In genomic region chr9:67008781-67009180, GRCm38 (mm10) we compare ENCODE assay signal across 16 mouse cellular contexts. TPM values are rescaled to one million over a fixed set of nuclear protein-coding genes. Genes with fewer than 3 reads are reported as not detected.
A peak's percentile ranks its signal among the peaks of the same experiment; 100 is the strongest.
DNase-seq lines count a peak whose midpoint lies in the region; ATAC-seq and TF ChIP-seq lines count a peak whose summit lies in the region.
"Had no signal": no experiment of that assay in that cellular context is flagged by ENCODE, and none has a peak within 500 bp of the region (broad histone marks: within the 10 kb centered on the region; RNA-seq: fewer than 3 reads in every experiment).

No protein-coding gene starts in this region.

- CTCF ChIA-PET in Patski (lab: Charles Lee) = interaction anchor here (0.9 to 1.9 kb wide), 2 partner anchors 10 to 18 kb away, joined by 3 to 4 read pairs; no protein-coding TSS in a partner anchor

- 9% methylated on average over 11 of the region's 11 CpGs for WGBS in embryonic facial prominence, embryonic 13.5 days
- WGBS in limb, embryonic 13.5 days = 6% methylated on average over 11 of the region's 11 CpGs

- peaks cover 0 to 24% of the 10 kb centered on the region in 2 experiments; a peak in 2 of 4 replicates for H3K36me3 ChIP-seq in MEL (ENCODE audit: control insufficient read depth in 1 of 2, insufficient read depth in 2 of 2, low read length in 2 of 2)
- H3K36me3 ChIP-seq in embryonic facial prominence, embryonic 13.5 days = no peaks in the 10 kb centered on the region
- no peaks in the 10 kb centered on the region for H3K36me3 ChIP-seq in limb, embryonic 13.5 days
- H3K36me3 ChIP-seq: forebrain, embryonic 12.5 days; hindbrain, embryonic 13.5 days; lung, embryonic 15.5 days had no signal

- POLR2A ChIA-PET in Patski (lab: Charles Lee) = interaction anchor here (1.0 to 3.0 kb wide), 4 partner anchors 15 to 34 kb away, joined by 3 to 9 read pairs (median 4); no protein-coding TSS in a partner anchor

- no peak for TF ChIP-seq POLR2A in MEL (IDR thresholded peaks at IDR 0.05; ENCODE audit: control insufficient read depth in 1 of 2, insufficient read depth in 1 of 2, low read depth in 1 of 2, low read length in 2 of 2, poor library complexity in 1 of 2)

- H3K4me1 ChIP-seq in MEL (ENCODE audit: control insufficient read depth in 1 of 2, insufficient read depth in 2 of 2, low read length in 2 of 2) = peaks cover 4 to 36% of the 10 kb centered on the region in 2 experiments
- H3K4me1 ChIP-seq in embryonic facial prominence, embryonic 13.5 days = peaks cover 58% of the 10 kb centered on the region
- H3K4me1 ChIP-seq in limb, embryonic 13.5 days = peaks cover 54% of the 10 kb centered on the region
- H3K4me1 ChIP-seq: forebrain, embryonic 12.5 days had no signal

- H3K4me3 ChIP-seq in MEL (ENCODE audit: control insufficient read depth in 1 of 2, insufficient read depth in 1 of 2, low read depth in 2 of 2, low read length in 2 of 2) = no peak overlapping the region
- H3K4me3 ChIP-seq in embryonic facial prominence, embryonic 13.5 days = no peak overlapping the region
- no peak overlapping the region for H3K4me3 ChIP-seq in limb, embryonic 13.5 days
- H3K4me3 ChIP-seq: forebrain, embryonic 12.5 days; heart, adult 2 months; hindbrain, embryonic 13.5 days; lung, embryonic 15.5 days had no signal

- H3K27me3 ChIP-seq in MEL (ENCODE audit: control insufficient read depth in 1 of 2, insufficient read depth in 2 of 2, low read length in 2 of 2) = no peaks in the 10 kb centered on the region
- no peaks in the 10 kb centered on the region for H3K27me3 ChIP-seq in Patski
- no peaks in the 10 kb centered on the region for H3K27me3 ChIP-seq in embryonic facial prominence, embryonic 13.5 days
- H3K27me3 ChIP-seq in limb, embryonic 13.5 days = no peaks in the 10 kb centered on the region
- H3K27me3 ChIP-seq: forebrain, embryonic 12.5 days; hindbrain, embryonic 13.5 days; lung, embryonic 15.5 days had no signal

- H3K9me3 ChIP-seq in MEL (replicated peaks; ENCODE audit: insufficient read depth, low read length) = no peaks in the 10 kb centered on the region
- no peaks in the 10 kb centered on the region for H3K9me3 ChIP-seq in embryonic facial prominence, embryonic 13.5 days
- no peaks in the 10 kb centered on the region for H3K9me3 ChIP-seq in limb, embryonic 13.5 days
- H3K9me3 ChIP-seq: forebrain, embryonic 12.5 days; hindbrain, embryonic 13.5 days; lung, embryonic 15.5 days had no signal

- DNase-seq in MEL (ENCODE audit: low read depth, low spot score) (peak; percentile 76), Patski (ENCODE audit: low read depth, low spot score) (no peak)
- no peak for DNase-seq in ovary, postnatal 36 days (ENCODE audit: low spot score)
- DNase-seq in T-cell, adult 2 months (ENCODE audit: low spot score) = no peak
- DNase-seq: cerebellum, adult 11 months; heart, adult 2 months; kidney, adult 11 months; kidney, postnatal 4 days; right cerebral cortex, adult 18-20 months; thymus, postnatal 14 days had no signal

- H3K4me2 ChIP-seq in embryonic facial prominence, embryonic 13.5 days = peak overlapping the region; percentile 37
- H3K4me2 ChIP-seq in limb, embryonic 13.5 days (replicated peaks) = peak overlapping the region; percentile 33
- H3K4me2 ChIP-seq: forebrain, embryonic 12.5 days; hindbrain, embryonic 13.5 days; lung, embryonic 15.5 days had no signal

- in situ Hi-C loops in Patski (cut with MboI; ENCODE audit: low pct_unique_long_range_greater_than_20kb) = no loop called here

- TF ChIP-seq RAD21 in MEL (IDR thresholded peaks at IDR 0.05; ENCODE audit: low read depth, low read length) = no peak

- TF ChIP-seq CTCF in MEL (IDR thresholded peaks at IDR 0.05 in 2 of 3, conservative IDR thresholded peaks at IDR 0.05 in 1 of 3; ENCODE audit: control insufficient read depth in 1 of 3, insufficient read depth in 1 of 3, low read depth in 2 of 3, low read length in 3 of 3, poor library complexity in 1 of 3, severe bottlenecking in 1 of 3) (no peak), Patski (IDR thresholded peaks at IDR 0.05) (no peak)

- H3K9ac ChIP-seq in MEL (ENCODE audit: control insufficient read depth, low read depth, low read length, poor library complexity, severe bottlenecking) = peak overlapping the region; percentile 8; the same call in 1 of the 2 replicates
- H3K9ac ChIP-seq in embryonic facial prominence, embryonic 13.5 days = no peak overlapping the region
- H3K9ac ChIP-seq in limb, embryonic 13.5 days = peak overlapping the region; percentile 10; the same call in 1 of the 2 replicates
- H3K9ac ChIP-seq: forebrain, embryonic 12.5 days; hindbrain, embryonic 13.5 days; lung, embryonic 15.5 days had no signal

- H3K27ac ChIP-seq in MEL (ENCODE audit: control insufficient read depth, low read depth, low read length) = no peak overlapping the region
- peak overlapping the region; percentile 82 for H3K27ac ChIP-seq in embryonic facial prominence, embryonic 13.5 days
- peak overlapping the region; percentile 74 for H3K27ac ChIP-seq in limb, embryonic 13.5 days
- H3K27ac ChIP-seq: forebrain, embryonic 12.5 days; heart, adult 2 months; hindbrain, embryonic 13.5 days; lung, embryonic 15.5 days had no signal

- TF ChIP-seq EP300 in MEL (IDR thresholded peaks at IDR 0.05; ENCODE audit: low read depth in 1 of 2, low read length in 2 of 2) = no peak

- H3K79me2 ChIP-seq in MEL (ENCODE audit: control insufficient read depth, insufficient read depth, low read length, poor library complexity) = no peaks in the 10 kb centered on the region

- peak; percentile 53 for ATAC-seq in Patski
- ATAC-seq in embryonic facial prominence, embryonic 13.5 days (ENCODE audit: insufficient number of reproducible peaks, insufficient read depth, low FRiP score, low TSS enrichment, low read depth) = no peak
- no peak for ATAC-seq in limb, embryonic 13.5 days (ENCODE audit: low FRiP score, low read depth)
- ATAC-seq in frontal cortex, adult (ENCODE audit: low TSS enrichment) = no peak

TF ChIP-seq in MEL, 35 proteins besides CTCF, POLR2A, EP300 and RAD21:
- TF ChIP-seq TBP (IDR thresholded peaks at IDR 0.05; ENCODE audit: low read depth, low read length) (peak; percentile 97), ZNF384 (IDR thresholded peaks at IDR 0.05; ENCODE audit: low read depth, low read length) (no peak; the same call in 1 of the 2 replicates), ETS1 (IDR thresholded peaks at IDR 0.05; ENCODE audit: low read depth, low read length) (peak; percentile 46; the same call in 1 of the 2 replicates), BHLHE40 (IDR thresholded peaks at IDR 0.05; ENCODE audit: borderline replicate concordance, low read depth, low read length) (no peak), ZKSCAN1 (IDR thresholded peaks at IDR 0.05; ENCODE audit: low read depth, low read length) (no peak), UBTF (IDR thresholded peaks at IDR 0.05; ENCODE audit: borderline replicate concordance, insufficient read depth, low read depth, low read length) (peak; percentile 96), MAFK (IDR thresholded peaks at IDR 0.05; ENCODE audit: borderline replicate concordance, low read depth, low read length) (no peak), TAL1 (IDR thresholded peaks at IDR 0.05; ENCODE audit: low read length) (no peak), MAZ (IDR thresholded peaks at IDR 0.05; ENCODE audit: low read depth, low read length) (no peak), SIN3A (IDR thresholded peaks at IDR 0.05; ENCODE audit: low read length) (no peak)
TF ChIP-seq in MEL: peak in this region for 3.

RNA-seq across cellular contexts. Expression of gene Lactb, which starts 33.5 kb away (rescaled TPM):
- 27.0 and 28.9 TPM in 2 replicates for total RNA-seq in MEL (2012; rRNA removed)
- 100 to 1,000 TPM in 1 of 2 experiments, 10 to 100 TPM in 1; 36.9 to 108 TPM for polyA plus RNA-seq in MEL (2012; ENCODE audit: insufficient read depth in 1 of 2, insufficient read length in 2 of 2, low read depth in 1 of 2, low replicate concordance in 2 of 2, missing spikeins in 1 of 2)
- polyA plus RNA-seq in Patski (2021) = 55.2 TPM
- 9.1 and 9.3 TPM in 2 replicates for polyA plus RNA-seq in embryonic facial prominence, embryonic 13.5 days (2015; fragmentation: Nextera tagmentation; extraction: Ambion mirVana)
- polyA plus RNA-seq in limb, embryonic 13.5 days (2015; fragmentation: Nextera tagmentation; extraction: Ambion mirVana) = 7.5 and 7.8 TPM in 2 replicates

RNA-seq across cellular contexts. Expression of gene Tpm1, which starts 40.4 kb away (rescaled TPM):
- 38.2 and 56.5 TPM in 2 replicates for total RNA-seq in MEL (2012; rRNA removed)
- polyA plus RNA-seq in MEL (2012; ENCODE audit: insufficient read depth in 1 of 2, insufficient read length in 2 of 2, low read depth in 1 of 2, low replicate concordance in 2 of 2, missing spikeins in 1 of 2) (100 to 1,000 TPM in 1 of 2 experiments, not detected in 1; 113 TPM), Patski (2021) (2,726 TPM)
- polyA plus RNA-seq in embryonic facial prominence, embryonic 13.5 days (2015; fragmentation: Nextera tagmentation; extraction: Ambion mirVana) = 818 and 902 TPM in 2 replicates
- polyA plus RNA-seq in limb, embryonic 13.5 days (2015; fragmentation: Nextera tagmentation; extraction: Ambion mirVana) = 775 and 786 TPM in 2 replicates
